Mouse (Mus musculus) heart, embryonic 10.5 days (tissue): ENCODE measurements around the gene Ldah. TPM values are rescaled to one million over a fixed set of nuclear protein-coding genes. Genes with fewer than 3 reads are reported as not detected.

Experiments used
- DNase-seq: peaks from one replicate; pipeline ENCODE4 v3.0.0-alpha.2; 2017; ENCODE audit warnings: low spot score
- H3K27ac ChIP-seq: fragments of 300-500 bp; sonication (generic); 2 replicates; pipeline ENCODE4 v1.5.1; 2016; ENCODE audit warnings: mild to moderate bottlenecking
- H3K27me3 ChIP-seq: fragments of 300-500 bp; sonication (generic); 2 replicates; pipeline ENCODE4 v1.6.1; 2016; ENCODE audit warnings: mild to moderate bottlenecking; ENCODE audit not compliant: poor library complexity, insufficient read depth, severe bottlenecking
- H3K36me3 ChIP-seq: fragments of 300-500 bp; sonication (generic); 2 replicates; pipeline ENCODE4 v1.6.1; 2016; ENCODE audit warnings: mild to moderate bottlenecking, moderate library complexity
- H3K4me1 ChIP-seq: fragments of 300-500 bp; sonication (generic); 2 replicates; pipeline ENCODE4 v1.6.1; 2016; ENCODE audit warnings: mild to moderate bottlenecking
- H3K4me3 ChIP-seq: fragments of 300-500 bp; sonication (generic); 2 replicates; pipeline ENCODE4 v1.5.1; 2016; ENCODE audit warnings: mild to moderate bottlenecking, moderate library complexity
- H3K9me3 ChIP-seq: fragments of 300-500 bp; sonication (generic); 2 replicates; pipeline ENCODE4 v1.6.1; 2016; ENCODE audit warnings: mild to moderate bottlenecking, moderate library complexity
- WGBS: fragments of 180-500 bp; shearing (Covaris S2); methylation state at CpG from one replicate; pipeline ENCODE4 v1.1.7; 2016; 5-methylcytosine and 5-hydroxymethylcytosine counted together
- polyA plus RNA-seq: library from polyadenylated mRNA; unstranded; fragments of >200 nt; fragmentation: Nextera tagmentation; extraction: Ambion mirVana; gene quantifications from 2 replicates; pipeline ENCODE4 v1.2.1, GENCODE M21; 2016

Ldah gene
- polyA plus RNA-seq, 1 experiment from 2014 or later, result 63.4 TPM

- 43% methylated on average over 17 of the region's 17 CpGs for WGBS
- peak overlapping the region; percentile 77 for H3K27ac ChIP-seq
- no peaks in the 10 kb centered on the region for H3K27me3 ChIP-seq
- H3K36me3 ChIP-seq, result peaks cover 28% of the 10 kb centered on the region
- no peak overlapping the region for H3K4me3 ChIP-seq
- H3K9me3 ChIP-seq, result no peaks in the 10 kb centered on the region
- DNase-seq, result peak; percentile 95
- peaks cover 23% of the 10 kb centered on the region for H3K4me1 ChIP-seq
Observed at GRCm38 (mm10) chr12:8326825-8327674, 119.1 kb downstream of the Ldah start.

GRCm38 (mm10) chr12:8327675-8328053 lies 119.8 kb downstream of the Ldah start:
- no peak for DNase-seq
- Histone ChIP-seq H3K36me3 (peaks cover 27% of the 10 kb centered on the region), H3K9me3 (no peaks in the 10 kb centered on the region), H3K27me3 (no peaks in the 10 kb centered on the region), H3K27ac (peak overlapping the region; percentile 77), H3K4me3 (no peak overlapping the region), H3K4me1 (peaks cover 26% of the 10 kb centered on the region)
- 82% methylated on average over 1 of the region's 1 CpGs for WGBS

GRCm38 (mm10) chr12:8329236-8329635 lies 121.3 kb downstream of the Ldah start:
- WGBS, result 86% methylated on average over 7 of the region's 7 CpGs
- no peaks in the 10 kb centered on the region for H3K27me3 ChIP-seq
- DNase-seq, result no peak
- no peak overlapping the region for H3K27ac ChIP-seq
- peaks cover 21% of the 10 kb centered on the region for H3K36me3 ChIP-seq
- no peak overlapping the region for H3K4me3 ChIP-seq
- peaks cover 34% of the 10 kb centered on the region for H3K4me1 ChIP-seq
- H3K9me3 ChIP-seq, result no peaks in the 10 kb centered on the region

GRCm38 (mm10) chr12:8331489-8332173 lies 123.7 kb downstream of the Ldah start:
- peak; percentile 88 for DNase-seq
- peaks cover 24% of the 10 kb centered on the region for H3K36me3 ChIP-seq
- H3K27me3 ChIP-seq, result no peaks in the 10 kb centered on the region
- 41% methylated on average over 14 of the region's 14 CpGs for WGBS
- no peak overlapping the region; the same call in 1 of the 2 replicates for H3K4me3 ChIP-seq
- peak overlapping the region; percentile 63 for H3K27ac ChIP-seq
- H3K9me3 ChIP-seq, result no peaks in the 10 kb centered on the region
- H3K4me1 ChIP-seq, result peaks cover 34% of the 10 kb centered on the region

- Histone ChIP-seq H3K9me3 (no peaks in the 10 kb centered on the region), H3K4me1 (peaks cover 39% of the 10 kb centered on the region), H3K36me3 (peaks cover 27% of the 10 kb centered on the region), H3K27me3 (no peaks in the 10 kb centered on the region), H3K27ac (peak overlapping the region; percentile 0; the same call in 1 of the 2 replicates), H3K4me3 (no peak overlapping the region)
- WGBS, result 59% methylated on average over 5 of the region's 5 CpGs
- DNase-seq, result no peak
Observed at GRCm38 (mm10) chr12:8332174-8332542, 124.3 kb downstream of the Ldah start.

- DNase-seq, result no peak
- Histone ChIP-seq H3K9me3 (no peaks in the 10 kb centered on the region), H3K27ac (no peak overlapping the region), H3K4me3 (no peak overlapping the region), H3K36me3 (peaks cover 32% of the 10 kb centered on the region), H3K4me1 (peaks cover 52% of the 10 kb centered on the region), H3K27me3 (no peaks in the 10 kb centered on the region)
- WGBS, result 73% methylated on average over 8 of the region's 8 CpGs
Observed at GRCm38 (mm10) chr12:8333617-8334016, 125.7 kb downstream of the Ldah start.

- Histone ChIP-seq H3K36me3 (peaks cover 27% of the 10 kb centered on the region), H3K27me3 (no peaks in the 10 kb centered on the region), H3K27ac (no peak overlapping the region), H3K4me1 (peaks cover 58% of the 10 kb centered on the region), H3K4me3 (no peak overlapping the region), H3K9me3 (no peaks in the 10 kb centered on the region)
- WGBS, result 86% methylated on average over 4 of the region's 4 CpGs
- no peak for DNase-seq
Observed at GRCm38 (mm10) chr12:8334261-8334660, 126.4 kb downstream of the Ldah start.

Other genes starting within 250 kb of the Ldah start
- gene Apob, start 230.5 kb upstream of the Ldah start, polyA plus RNA-seq, result 0.26 and 6.3 TPM in 2 replicates
- 0.10 and 0.13 TPM in 2 replicates for gene Gdf7, start 93.8 kb downstream of the Ldah start, polyA plus RNA-seq
- 15.2 and 19.8 TPM in 2 replicates for gene Hs1bp3, start 105.3 kb downstream of the Ldah start, polyA plus RNA-seq